Mouse (Mus musculus) liver, adult 2 months (tissue): Measurements from ENCODE around the gene 2300003K06Rik. TPM values are rescaled to one million over a fixed set of nuclear protein-coding genes. Genes with fewer than 3 reads are reported as not detected.
"Not testable (repeated sequence)": the region's sequence is repeated elsewhere in the genome, so short reads cannot be mapped to it uniquely, and the experiment has no call there.

Experiments
- DNase-seq: peaks from one replicate; pipeline ENCODE4 v3.0.0-alpha.2; 2011; ENCODE audit warnings: low read depth, low spot score; ENCODE audit errors: extremely low read depth
- H3K27ac ChIP-seq: fragments of 200-500 bp; replicated peaks from 2 replicates; pipeline ENCODE4 v1.5.1; 2012; ENCODE audit warnings: low read depth, mild to moderate bottlenecking, control low read depth, inconsistent platforms, low read length; ENCODE audit not compliant: insufficient read depth
- H3K27me3 ChIP-seq: fragments of 200-500 bp; 2 replicates; pipeline ENCODE4 v1.6.1; 2012; ENCODE audit warnings: mild to moderate bottlenecking, moderate library complexity, low read length, inconsistent platforms; ENCODE audit not compliant: control insufficient read depth, insufficient read depth
- H3K36me3 ChIP-seq: fragments of 200-500 bp; 2 replicates; pipeline ENCODE4 v1.6.1; 2012; ENCODE audit warnings: low read length, inconsistent platforms; ENCODE audit not compliant: control insufficient read depth, insufficient read depth
- H3K4me1 ChIP-seq: fragments of 200-500 bp; 2 replicates; pipeline ENCODE4 v1.6.1; 2011; ENCODE audit warnings: low read length; ENCODE audit not compliant: control insufficient read depth, insufficient read depth
- H3K4me3 ChIP-seq: fragments of 200-500 bp; 2 replicates; pipeline ENCODE4 v1.5.1; 2011; ENCODE audit warnings: low read depth, mild to moderate bottlenecking, control low read depth, low read length, moderate library complexity; ENCODE audit not compliant: insufficient read depth
- H3K79me2 ChIP-seq: fragments of 200-500 bp; 2 replicates; pipeline ENCODE4 v1.6.1; 2012; ENCODE audit warnings: inconsistent platforms, mild to moderate bottlenecking, low read length, moderate library complexity; ENCODE audit not compliant: control insufficient read depth, insufficient read depth
- H3K9ac ChIP-seq: fragments of 200-500 bp; 2 replicates; pipeline ENCODE4 v1.6.1; 2012; ENCODE audit warnings: low read depth, mild to moderate bottlenecking, control low read depth, inconsistent platforms, low read length
- CTCF ChIP-seq: fragments of 200-500 bp; IDR thresholded peaks from 2 replicates; pipeline ENCODE4 v1.5.1; 2011; ENCODE audit warnings: low read depth, low read length, control low read depth
- POLR2A ChIP-seq: fragments of 200-500 bp; IDR thresholded peaks from 2 replicates; pipeline ENCODE4 v1.6.1; 2011; ENCODE audit warnings: low read length, control low read depth; ENCODE audit not compliant: insufficient read depth; ENCODE audit errors: extremely low read depth
- WGBS: fragments of 180-500 bp; shearing (Covaris S2); methylation state at CpG from one replicate; pipeline ENCODE4 v1.1.7; 2018; 5-methylcytosine and 5-hydroxymethylcytosine counted together
- polyA plus RNA-seq: library from polyadenylated mRNA; depleted of rRNA; stranded (reverse); fragments of >200 nt; gene quantifications from 2 replicates; pipeline ENCODE4 v1.2.3, GENCODE M21; 2012; rRNA removed
- total RNA-seq: library from RNA; depleted of rRNA; stranded (reverse); fragments of >200 nt; gene quantifications from 2 replicates; pipeline ENCODE4 v1.2.3, GENCODE M21; 2014; rRNA removed

The 2300003K06Rik gene
- total RNA-seq = not detected in 2 replicates
- not detected in 2 replicates for polyA plus RNA-seq

DNA sequence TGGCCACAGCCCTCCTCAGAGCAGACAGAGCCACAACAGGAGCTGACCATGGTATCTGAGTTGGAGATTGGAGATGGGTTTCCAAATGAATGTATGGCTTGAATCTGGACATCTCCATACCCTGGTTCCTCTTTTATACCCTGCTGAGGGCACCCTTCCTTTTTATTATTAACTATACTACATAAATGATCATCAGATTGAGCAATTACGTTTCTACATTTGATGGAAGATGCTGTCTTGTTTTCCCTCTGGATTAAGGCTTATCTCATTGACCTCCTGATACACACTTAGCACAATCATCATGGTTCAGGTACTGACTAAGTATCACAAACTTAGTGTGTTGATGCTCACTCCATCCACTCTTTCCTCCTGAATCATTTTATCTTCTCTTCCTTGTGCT is at the start of gene 2300003K06Rik:
TSS of gene 2300003K06Rik (minus strand) at position 101 of the 400 bp plus-strand sequence.
- no peak for TF ChIP-seq POLR2A
- no peak within 1 kb of the TSS for H3K27ac ChIP-seq
- no peak within 1 kb of the TSS for H3K9ac ChIP-seq
- 74% methylated on average over 1 of the region's 1 CpGs for WGBS
- no peak for DNase-seq
- H3K4me1 ChIP-seq = no peaks in the 10 kb centered on the region
- no peak within 1 kb of the TSS for H3K4me3 ChIP-seq
- no peaks in the 10 kb centered on the region for H3K27me3 ChIP-seq
- H3K36me3 ChIP-seq = no peaks in the 10 kb centered on the region
- no peaks in the 10 kb centered on the region for H3K79me2 ChIP-seq

- not testable (repeated sequence) for H3K9ac ChIP-seq, DNase-seq, H3K27ac ChIP-seq, H3K27me3 ChIP-seq, H3K79me2 ChIP-seq, H3K4me3 ChIP-seq, H3K4me1 ChIP-seq, H3K36me3 ChIP-seq
- 38% methylated on average over 1 of the region's 1 CpGs for WGBS
These were observed 41.0 kb upstream of the 2300003K06Rik start, which contains the start of gene Gm11567 for GRCm38 (mm10) chr11:99878887-99879286. Gene Gm11567 (plus strand): TSS chr11:99879187.

DNA sequence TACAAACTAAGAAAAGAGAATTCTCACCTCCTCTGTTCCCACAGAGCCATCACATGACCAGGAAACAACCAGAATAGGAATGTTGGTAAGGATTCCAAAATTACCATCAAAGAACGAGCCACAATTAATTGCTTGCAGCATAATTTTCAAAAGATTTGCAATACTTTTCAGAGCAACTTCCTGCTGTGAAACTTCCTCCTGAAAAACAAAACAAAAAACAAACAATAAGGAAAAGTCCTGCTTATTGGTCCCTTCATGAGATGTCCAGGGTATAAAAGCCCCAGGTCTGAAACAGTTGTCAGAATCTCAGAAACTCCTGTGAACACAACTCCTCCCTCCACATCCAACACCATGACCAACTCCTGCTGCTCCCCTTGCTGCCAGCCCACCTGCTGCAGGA is 35.2 kb upstream of the 2300003K06Rik start, which contains the start of gene Krtap9-1:
TSS of gene Krtap9-1 (plus strand) at position 301 of the 400 bp plus-strand sequence.
- not testable (repeated sequence) for H3K36me3 ChIP-seq, H3K27ac ChIP-seq, H3K79me2 ChIP-seq, DNase-seq, H3K27me3 ChIP-seq, H3K4me1 ChIP-seq, H3K4me3 ChIP-seq, H3K9ac ChIP-seq
- 68% methylated on average over 1 of the region's 1 CpGs for WGBS

DNA sequence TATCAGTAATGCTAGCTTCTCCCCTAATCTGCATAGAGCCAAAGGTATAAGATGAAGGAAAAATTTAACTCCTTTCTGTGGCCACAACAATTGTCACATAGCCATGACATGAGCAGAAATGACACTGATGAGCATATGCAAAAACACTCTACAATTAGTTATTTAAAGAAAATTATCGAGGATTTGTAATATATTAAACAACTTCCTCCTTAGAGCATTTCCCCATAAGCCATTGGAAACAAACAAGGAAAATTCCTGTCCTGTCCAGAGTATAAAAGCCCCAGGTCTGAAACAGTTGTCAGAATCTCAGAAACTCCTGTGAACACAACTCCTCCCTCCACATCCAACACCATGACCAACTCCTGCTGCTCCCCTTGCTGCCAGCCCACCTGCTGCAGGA is 26.3 kb upstream of the 2300003K06Rik start, which contains the start of gene Gm11559:
TSS of gene Gm11559 (plus strand) at position 301 of the 400 bp plus-strand sequence.
- not testable (repeated sequence) for H3K27ac ChIP-seq, H3K79me2 ChIP-seq, H3K4me1 ChIP-seq, H3K36me3 ChIP-seq, H3K9ac ChIP-seq, H3K4me3 ChIP-seq, H3K27me3 ChIP-seq, DNase-seq
- WGBS = 49% methylated on average over 1 of the region's 1 CpGs

GRCm38 (mm10) chr11:99858761-99859160 is 20.9 kb upstream of the 2300003K06Rik start:
- Histone ChIP-seq H3K9ac (no peak overlapping the region), H3K36me3 (no peaks in the 10 kb centered on the region)

GRCm38 (mm10) chr11:99857617-99858016 is 19.8 kb upstream of the 2300003K06Rik start, which contains the start of gene Gm11568:
Gene Gm11568 (plus strand): TSS chr11:99857917.
- WGBS = 91% methylated on average over 2 of the region's 2 CpGs
- Histone ChIP-seq H3K4me3 (no peak within 1 kb of the TSS), H3K4me1 (no peaks in the 10 kb centered on the region), H3K9ac (no peak within 1 kb of the TSS), H3K27me3 (0 out of 2 replicates have a peak, but pooled peaks cover 2% of the 10 kb centered on the region), H3K79me2 (no peaks in the 10 kb centered on the region), H3K27ac (no peak within 1 kb of the TSS), H3K36me3 (no peaks in the 10 kb centered on the region)
- TF ChIP-seq POLR2A (no peak), CTCF (no peak)
- no peak for DNase-seq

More at GRCm38 (mm10) chr11:99858761-99859160, 20.9 kb upstream of the 2300003K06Rik start:
- 76% methylated on average over 2 of the region's 2 CpGs for WGBS
- no peak for TF ChIP-seq CTCF
- TF ChIP-seq POLR2A = no peak
- Histone ChIP-seq H3K4me3 (no peak overlapping the region), H3K27me3 (0 out of 2 replicates have a peak, but pooled peaks cover 2% of the 10 kb centered on the region), H3K4me1 (no peaks in the 10 kb centered on the region), H3K27ac (no peak overlapping the region), H3K79me2 (no peaks in the 10 kb centered on the region)
- no peak for DNase-seq
